Mouse (Mus musculus): ENCODE measurements at regions not wholly inside any gene's neighbourhood (a gene's known extent, or its start where the extent isn't known, plus 50 kb on each side); places are given as distances from the start of the nearest gene placed in this dataset.

- peak; percentile 71 for DNase-seq (ENCODE audit: low spot score)
Measured at GRCm38 (mm10) chr13:85639376-85640229, 350.7 kb upstream of the Rasa1 start.

GRCm38 (mm10) chr13:85629506-85630175 is 340.7 kb upstream of the Rasa1 start:
- DNase-seq (ENCODE audit: low spot score), result no peak
